Mouse (Mus musculus) thymus, postnatal 25 days (tissue): ENCODE data around the gene Polk.

ENCODE experiments used
- DNase-seq: peaks from one replicate; pipeline ENCODE4 v3.0.0; 2022

The Polk gene

DNA sequence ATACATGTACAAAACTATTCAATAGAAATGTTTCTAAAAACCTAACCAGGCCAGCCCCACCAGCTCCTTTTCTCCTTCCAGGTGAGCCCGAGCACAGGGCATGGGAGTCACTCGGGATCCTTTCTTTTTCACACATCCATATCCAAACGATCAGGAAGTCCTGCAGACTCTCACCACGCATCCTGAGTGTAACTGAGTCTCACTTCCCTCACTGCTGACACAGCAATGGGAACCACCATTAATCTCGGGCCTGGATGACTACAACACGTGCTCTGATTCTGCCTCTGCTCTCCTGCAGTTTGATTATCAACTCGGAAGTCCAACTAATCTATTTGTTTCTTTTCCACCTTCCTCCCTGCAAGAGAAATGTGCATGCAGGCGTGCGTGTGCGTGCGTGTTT, 14.5 kb downstream of the Polk start:
- no peak for DNase-seq

DNA sequence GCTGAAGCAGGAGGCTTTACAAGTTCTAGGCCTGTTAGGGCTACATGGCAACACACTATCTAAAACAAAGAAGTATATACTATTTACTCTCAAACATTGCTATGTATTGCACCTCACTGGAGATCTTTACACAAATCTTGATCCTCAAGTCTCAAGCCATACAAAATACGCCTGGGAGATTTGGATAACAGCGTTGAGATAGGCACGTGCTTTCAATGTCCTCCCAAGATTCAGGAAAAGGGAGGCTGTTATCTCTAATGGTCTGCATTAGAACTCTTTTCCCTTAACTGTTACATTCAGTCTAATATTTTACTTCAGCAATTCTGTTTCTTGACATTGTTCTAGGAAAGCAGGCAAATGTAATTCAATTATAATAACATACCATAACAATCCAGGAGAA, 15.4 kb downstream of the Polk start:
- DNase-seq = no peak

DNA sequence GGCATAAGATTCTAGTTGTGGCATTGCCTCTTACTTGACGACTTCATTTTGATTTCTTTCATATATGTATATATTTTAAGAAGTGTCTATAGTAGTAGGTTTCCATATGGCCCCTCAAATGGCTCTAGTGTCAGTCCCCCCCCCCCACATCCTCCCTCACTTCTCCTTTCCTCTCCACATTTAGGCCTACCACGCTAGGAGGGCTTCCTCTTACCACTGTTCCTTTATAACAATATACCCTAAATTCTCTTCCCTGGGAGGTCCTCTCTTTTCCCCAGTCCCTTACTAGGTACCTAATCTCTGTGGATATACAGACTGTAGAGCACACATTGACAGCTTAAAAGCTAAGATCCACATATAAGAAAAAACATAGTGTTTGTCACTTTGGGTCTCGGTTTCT, 21.1 kb downstream of the Polk start:
- DNase-seq = no peak

DNA sequence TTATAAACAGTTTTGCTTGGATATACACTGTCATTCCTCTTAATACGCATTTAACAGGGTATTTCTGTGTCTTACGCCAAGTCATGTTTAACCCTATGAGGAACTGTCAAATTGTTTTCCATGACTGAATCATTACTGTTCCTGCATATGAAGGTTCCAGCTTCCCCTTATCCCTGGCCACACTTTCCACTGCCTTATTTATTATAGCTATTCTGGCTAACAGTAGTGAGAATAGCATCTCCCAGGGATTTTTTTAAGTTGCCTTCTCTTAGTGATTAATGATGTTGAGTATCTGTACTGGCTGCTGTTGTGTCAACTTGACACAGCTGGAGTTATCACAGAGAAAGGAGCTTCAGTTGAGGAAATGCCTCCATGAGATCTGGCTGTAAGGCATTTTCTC, 25.0 kb downstream of the Polk start:
- no peak for DNase-seq

DNA sequence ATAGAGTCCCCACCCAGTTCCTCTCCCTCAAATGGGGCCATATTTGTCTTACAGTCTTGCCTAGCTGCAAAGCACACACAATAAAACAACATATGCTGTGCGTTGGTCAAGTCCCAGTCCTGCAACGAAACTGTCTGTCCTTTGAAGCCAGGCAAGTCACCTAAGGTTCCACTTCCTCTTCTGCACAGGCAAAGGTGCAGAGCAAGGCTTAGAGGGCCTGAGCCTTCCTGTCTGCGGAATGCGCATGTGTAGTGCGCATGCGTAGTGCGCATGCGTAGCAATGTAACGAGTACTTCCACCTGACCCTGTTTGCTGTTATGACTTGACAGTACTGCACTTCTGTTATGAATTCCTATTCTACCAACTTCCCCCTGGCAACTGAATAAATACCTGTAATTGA, 26.1 kb downstream of the Polk start:
- no peak for DNase-seq

DNA sequence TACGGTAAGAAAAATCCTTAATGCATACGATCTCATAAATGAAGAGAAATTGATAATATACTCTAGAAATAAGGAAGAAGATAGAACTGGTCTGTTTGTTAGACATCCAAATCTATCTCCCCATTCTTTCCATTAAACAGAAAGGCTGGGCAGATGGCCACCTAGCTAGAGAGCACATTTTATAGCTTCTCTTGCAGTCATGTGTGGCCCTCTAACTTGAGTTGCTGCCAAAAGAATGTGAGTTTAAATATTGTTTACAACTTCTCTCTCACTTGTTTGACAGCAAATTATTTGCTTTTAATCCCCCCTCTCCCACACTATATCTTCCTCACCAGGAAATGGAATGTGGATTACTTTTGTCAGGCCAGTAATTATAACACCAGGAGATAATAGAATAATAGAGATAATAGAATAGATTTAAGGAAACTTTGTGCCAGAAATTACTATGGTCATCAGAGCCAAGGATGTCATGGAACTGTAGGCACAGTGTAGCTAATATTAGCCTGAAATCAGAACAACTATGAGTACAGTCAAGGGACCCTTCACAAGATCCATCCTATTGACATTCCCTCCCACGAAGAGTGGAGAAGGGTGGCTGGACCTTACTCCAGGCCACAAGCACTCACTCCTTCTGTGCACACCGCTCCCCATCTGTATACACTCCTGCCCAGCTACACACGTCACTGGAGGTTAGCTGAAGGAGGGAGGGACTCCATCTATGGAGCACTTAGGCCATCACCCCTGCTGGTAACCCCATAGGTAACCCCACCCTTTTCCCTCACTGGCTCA, 28.0 kb downstream of the Polk start:
- DNase-seq = no peak

DNA sequence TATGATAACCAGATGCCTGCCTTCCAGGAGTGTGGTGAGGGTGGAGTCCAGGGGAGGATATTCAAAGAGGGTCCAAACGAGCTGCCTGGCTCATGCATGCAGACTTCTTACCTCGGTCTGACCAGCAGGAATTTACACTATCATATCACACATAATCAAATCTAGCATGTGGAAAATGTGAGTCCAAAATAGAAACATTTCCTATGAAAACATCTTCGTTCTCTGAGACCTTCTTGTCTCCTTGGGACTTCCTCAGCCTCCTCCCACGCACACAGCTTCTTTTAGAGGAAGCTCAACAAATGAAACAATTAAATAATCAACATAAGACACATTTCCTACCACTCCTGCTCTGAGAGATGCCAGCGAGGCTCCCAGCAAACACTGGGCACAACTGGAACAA, 30.5 kb downstream of the Polk start:
- DNase-seq = no peak

DNA sequence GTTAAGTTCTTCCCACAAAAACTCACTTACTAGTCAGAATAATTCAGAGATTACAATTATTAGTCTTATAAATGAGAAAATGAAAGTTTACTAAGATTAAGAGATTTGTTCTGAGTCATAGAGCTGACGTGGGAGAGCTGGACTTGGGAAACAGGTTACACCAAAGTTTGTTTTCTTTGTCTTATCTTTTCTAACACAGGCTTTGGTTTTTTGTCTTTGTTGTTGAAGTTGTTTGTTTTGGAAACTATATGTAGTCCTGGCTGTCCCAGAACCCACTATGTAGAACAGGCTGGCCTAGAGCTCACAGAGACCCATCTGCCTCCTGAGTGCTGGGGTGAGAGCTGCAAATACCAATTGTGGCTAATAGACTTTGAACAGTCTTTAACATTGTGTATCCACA, 31.1 kb downstream of the Polk start:
- no peak for DNase-seq

DNA sequence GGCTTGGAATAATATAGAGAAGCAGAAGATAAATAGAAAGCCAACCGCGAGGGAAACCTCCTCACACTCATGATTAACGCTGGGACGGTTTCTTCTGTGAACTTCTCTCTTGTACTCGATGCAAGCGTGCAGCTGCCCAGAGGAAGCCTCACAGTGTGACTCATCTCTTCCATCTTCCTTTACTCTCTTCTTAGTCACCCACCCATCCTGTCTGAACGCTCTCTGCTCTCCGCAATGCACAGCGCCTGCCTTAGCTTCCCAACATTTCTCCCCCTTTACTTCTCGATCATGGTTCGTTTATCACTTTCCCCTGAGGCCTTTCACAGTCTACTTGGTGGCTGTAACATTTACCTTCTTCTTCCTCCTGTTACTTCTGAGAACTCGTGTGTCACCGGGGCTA, 31.7 kb downstream of the Polk start:
- DNase-seq = peak; percentile 31

DNA sequence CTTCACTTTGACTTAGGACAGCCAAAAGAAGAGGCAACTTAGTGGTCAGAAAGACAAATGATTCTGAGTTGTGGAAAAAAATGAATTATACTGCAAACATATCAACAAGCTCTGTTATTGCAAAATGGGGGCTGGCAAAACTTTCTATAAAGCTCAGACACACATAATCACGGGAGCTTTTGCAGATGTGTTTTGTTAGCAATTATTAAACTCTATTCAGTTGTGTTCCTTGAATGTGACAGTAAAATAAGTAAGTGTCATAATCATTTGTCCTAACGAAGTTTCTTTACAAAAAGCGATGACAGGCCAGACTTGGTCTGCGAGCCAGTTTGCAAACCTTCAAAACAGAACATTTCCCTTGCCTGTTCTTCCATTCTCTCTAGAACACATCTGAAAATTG, 34.8 kb downstream of the Polk start:
- no peak for DNase-seq

DNA sequence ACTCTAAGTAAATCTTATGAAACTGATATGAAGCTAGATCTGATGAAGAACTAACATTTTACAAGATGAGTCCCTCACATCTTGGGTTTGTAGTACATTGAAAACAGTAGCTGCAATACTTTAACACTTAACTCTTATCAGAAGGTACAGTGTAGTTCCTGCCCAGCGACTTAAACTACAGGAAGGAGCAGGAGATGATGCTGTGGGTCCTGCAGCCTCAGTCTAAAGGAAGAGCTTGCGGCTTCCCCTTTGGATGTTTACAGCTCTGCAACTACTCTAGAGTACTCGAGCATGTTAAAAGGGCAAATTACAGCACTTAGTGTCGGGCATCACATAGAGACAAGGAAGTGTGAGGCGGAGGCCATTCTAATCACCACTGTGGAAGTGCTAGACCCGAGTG, 36.1 kb downstream of the Polk start:
- DNase-seq = no peak

DNA sequence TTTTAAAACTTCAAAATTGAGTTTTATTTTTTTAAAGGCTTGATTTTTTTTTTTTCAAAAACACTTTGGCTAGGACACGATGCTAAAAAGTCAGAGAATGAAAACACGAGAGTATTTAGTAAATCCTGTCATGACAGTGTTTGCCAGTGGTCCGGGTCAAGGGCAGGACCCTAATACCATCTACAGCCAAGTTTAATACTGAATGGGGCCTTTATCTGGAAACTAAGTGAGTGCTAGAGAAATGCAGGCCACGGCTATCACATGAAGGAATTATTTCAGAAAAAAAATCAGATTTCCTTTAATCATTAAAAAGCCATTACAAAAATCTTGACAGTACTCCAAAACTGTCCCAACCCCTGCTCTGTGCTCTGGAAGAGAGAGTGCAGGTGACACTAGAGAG, 36.7 kb downstream of the Polk start:
- DNase-seq = no peak

DNA sequence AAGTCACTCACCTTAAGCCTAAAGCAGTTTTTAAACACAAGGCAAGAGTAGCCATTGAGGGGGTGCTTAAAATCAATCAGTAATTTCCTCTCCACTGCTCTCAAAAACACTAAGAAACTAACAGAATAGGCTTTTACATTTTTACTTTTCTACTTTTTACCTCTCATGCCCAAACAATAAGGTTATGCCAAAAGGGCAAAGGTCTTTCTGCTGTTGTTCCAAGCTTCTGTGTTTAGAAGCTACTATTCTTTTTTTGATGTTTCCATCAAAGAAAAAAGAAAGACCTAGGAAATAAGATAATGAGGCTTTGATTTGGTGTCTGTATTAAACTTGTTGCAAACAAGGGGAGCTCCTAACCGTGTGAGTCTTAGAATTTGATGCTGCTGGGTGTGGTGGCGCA, 42.5 kb downstream of the Polk start:
- no peak for DNase-seq

DNA sequence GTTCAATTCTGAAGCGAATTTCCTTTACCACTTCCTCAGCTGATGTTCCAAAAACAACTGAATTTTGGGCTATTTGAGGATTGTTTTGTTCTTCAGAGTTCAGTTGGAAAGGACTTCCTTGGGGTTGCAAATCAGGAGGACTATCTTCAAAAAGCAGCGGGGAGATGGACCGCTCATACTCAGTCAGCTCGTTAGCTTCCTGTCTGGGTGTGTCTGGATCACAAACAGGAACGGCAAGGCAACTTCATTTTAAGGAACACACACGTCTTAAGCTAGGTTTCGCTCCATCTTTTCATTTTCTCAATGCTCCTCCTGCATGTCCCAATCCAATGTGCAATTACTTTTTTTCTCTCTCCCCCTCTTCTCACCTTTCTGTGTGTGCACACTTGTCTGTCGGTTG, 45.7 kb downstream of the Polk start:
- no peak for DNase-seq

DNA sequence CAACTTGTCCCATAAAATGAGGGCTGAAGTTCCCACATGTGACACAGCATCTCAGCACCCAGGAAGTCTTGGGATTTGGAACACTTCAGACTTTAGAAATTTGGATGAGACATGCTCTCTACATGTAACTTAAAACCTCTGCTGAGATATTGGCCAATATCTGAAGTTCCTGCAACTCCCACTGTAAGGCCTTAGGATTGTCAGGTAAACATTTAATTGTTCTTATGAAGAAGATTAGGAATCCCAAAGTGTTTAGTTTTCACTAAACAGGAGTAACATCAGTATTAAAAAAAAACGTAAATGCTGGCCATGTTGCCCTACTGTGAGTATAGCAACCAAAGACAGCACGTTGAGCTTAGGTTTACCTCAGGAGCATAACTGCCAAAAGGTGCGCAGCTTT, 51.9 kb downstream of the Polk start, which contains the start of gene Gm17622:
TSS of gene Gm17622 (plus strand) at position 301 of the 400 bp plus-strand sequence.
- DNase-seq = no peak

DNA sequence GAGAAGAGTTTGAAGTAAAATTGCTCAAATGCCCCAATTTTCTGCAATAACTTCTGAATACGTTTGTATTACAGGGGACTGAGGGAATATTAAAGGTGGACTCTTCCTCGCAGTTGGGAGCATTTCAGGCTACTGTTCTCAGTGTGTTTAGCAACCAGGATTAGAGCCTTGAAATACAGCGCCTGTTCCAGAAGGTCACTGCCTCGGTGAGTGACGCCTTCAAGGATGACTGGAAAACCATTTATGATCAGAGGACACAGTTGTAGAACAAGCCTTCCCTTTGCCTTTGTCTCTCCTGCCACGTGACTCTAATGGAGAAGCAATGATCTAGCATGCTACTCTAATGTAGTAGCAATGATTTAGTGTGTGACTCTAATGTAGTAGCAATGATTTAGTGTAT, 54.4 kb downstream of the Polk start:
- no peak for DNase-seq

DNA sequence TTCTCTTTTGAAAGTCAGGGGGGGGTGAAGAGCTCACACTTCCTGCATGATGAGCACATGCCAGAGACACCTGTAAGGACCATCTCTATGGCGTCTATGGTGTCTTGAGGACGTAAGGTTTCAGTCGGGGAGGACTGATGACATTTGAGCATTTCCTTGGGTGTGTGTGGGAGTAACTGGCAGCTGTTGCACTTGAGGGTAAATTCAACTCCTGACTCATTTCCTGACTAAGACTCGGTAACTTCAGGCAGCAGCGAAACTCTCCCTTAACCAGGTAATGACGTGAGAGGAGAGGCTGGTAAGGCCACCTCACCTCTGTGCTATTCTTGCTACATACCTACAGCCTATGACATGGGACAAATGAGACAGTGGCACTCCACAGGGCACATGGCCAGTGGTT, 55.1 kb downstream of the Polk start:
- no peak for DNase-seq

DNA sequence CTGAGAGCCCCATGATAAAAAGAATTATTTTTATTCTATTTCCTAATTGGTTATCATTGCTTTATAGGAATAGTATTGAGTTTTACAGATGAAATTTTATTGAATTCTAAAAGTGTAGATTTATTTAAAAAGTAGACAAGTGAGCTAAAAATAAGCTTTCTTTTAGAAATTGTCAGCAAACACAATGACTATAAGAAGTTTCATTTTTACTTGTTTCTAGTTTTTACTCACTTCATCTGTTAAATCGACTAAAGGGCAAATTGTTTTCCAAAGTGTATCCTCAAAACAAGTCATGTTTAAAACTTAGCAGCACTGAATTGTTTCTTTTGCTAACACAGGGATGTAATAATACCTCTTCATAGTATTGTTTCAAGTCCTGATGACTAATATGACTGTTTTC, 63.4 kb downstream of the Polk start:
- no peak for DNase-seq

DNA sequence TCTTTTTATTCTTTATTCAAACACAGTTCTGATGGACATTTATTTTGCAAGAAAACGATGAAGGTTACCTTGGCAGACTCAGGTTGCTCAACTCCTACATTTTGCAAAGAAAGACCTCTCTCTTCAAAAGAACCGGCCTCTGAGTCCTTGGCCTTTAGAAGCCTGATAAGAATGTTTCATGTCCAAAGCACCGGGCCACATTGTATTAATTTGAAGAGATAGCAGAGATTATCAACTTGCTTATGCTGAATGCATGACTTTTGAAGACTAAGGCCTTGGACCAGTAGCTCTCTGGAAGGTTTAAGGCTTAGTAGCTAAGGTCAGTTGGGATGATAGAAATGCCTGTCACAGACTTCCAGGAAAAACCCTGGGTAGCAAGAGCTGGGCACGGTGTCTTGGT, 65.2 kb downstream of the Polk start:
- no peak for DNase-seq

DNA sequence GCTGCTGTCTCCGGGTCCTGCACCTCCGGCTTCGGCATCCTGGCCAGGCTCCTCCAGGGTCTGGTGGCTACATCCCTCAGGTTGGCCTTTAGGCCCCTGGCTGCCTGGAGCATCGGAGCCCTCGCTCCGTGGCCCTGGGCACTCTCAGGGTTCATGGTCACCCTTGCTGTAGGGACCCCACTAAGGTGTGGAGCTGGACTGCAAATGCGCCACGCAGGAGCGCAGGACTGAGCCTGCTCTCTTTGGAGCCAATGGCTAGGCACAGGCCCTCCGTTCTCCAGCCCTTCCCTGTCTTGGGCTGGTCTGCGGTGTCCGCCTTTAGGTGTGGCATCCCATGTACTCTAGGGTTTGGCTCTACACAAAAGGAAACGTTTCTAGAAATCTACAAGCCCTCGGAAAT, 71.4 kb downstream of the Polk start, which contains the start of gene Ankdd1b:
TSS of gene Ankdd1b (minus strand) at position 242 of the 400 bp plus-strand sequence.
- DNase-seq = no peak

DNA sequence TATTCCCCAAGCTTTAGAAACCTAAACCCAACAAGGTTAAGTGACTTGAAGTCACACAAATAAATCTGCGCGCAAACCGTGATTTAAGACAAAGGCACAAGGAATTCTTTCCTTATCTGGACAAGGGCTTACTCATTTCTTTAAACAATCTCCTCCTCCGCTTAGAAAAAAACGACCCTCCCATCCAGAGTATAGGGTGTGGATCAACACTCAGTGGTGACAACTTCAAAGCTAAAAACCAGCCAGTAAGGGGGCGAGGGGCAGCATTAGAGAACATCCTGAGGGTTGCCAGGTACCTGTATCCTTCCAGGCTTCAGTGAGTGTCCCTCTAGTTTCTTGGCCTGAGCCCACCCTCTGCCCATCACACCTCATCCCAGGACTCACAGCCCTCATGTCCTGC, 71.8 kb downstream of the Polk start:
- no peak for DNase-seq

DNA sequence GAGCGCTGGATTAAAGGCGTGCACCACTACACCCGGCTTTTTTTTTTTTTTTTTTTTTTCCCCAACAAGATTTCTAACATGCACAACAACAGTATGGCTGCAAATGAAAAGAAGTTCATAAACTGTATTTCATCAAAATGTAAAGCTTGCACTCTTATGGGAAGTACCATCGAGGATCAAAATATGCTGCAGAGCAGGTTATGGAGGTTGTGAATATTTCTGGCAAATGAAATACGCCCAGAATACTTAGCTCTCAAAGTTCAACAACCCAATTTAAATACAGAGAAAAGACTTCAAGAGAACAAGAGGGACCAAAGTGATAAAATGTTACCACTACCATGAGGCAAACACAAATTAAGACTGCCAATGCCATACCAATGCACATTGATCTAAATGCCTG, 73.7 kb downstream of the Polk start:
- no peak for DNase-seq

DNA sequence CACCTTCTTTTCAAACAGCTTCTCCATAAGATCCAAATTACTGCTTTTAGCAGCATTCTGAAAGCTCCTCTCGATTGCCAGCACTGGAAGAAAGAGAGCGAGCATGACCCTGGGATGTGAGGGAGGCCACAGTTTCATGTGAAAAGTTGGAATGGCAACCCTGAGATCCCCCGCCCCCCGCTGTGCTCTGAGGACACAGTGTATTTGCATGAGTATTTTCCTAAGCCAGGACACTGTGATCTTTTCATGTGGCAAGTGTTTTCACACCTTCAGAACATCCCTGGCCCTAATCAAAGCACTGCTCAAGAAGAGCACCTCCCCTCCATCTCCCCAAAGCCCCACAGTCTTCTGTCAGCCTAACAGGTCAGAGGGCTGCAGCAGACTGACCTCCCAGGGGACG, 77.1 kb downstream of the Polk start:
- DNase-seq = no peak

DNA sequence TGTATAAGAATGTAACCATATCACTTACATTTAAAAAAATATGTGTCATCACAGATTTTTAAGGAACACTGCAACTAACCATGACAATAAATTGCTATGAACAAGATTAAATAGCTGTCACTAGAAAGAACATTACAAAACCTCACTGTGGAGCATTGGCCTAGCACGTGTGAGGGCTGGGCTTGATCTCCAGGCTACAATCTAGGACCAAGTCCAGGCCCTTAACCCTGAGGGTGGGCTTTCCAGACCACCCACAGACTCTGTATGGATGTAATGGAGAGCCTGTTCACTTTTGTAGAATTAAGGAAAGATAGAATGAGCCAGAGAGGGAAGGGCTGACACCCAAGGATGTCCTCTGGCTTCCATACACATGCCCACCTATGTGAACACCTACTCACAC, 79.7 kb downstream of the Polk start:
- no peak for DNase-seq

DNA sequence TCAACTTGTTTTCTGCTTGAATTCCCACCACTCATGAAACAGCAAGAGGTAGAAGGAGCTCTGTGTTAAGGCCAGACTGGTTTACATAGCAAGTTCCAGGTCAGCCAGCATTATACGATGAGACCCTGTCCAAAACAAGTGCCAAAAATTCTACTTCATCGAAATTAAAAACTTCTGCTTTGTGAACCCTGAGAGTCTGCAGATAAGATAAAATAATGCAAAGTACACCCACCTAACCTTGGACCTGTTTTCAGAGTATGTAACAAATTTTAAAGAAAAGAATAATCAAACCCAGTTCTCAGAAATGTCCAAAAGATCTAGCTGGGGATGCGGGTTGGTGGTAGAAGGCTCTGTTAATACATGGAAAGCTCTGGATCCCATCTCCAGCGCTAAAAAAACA, 83.8 kb downstream of the Polk start:
- DNase-seq = no peak
